Mouse (Mus musculus): ENCODE results near the gene Tnfaip6. TPM values are rescaled to one million over a fixed set of nuclear protein-coding genes. Genes with fewer than 3 reads are reported as not detected.

Tnfaip6 gene
- total and polyA plus RNA-seq, 2 experiments from 2014 or later = 1.7 to 3.7 TPM

- 71% methylated on average over 4 of the region's 4 CpGs for WGBS
- ATAC-seq (ENCODE audit: insufficient read depth, low read depth) = no peak
- no peak overlapping the region for H3K4me3 ChIP-seq (ENCODE audit: low read depth, low read length)
- no peaks in the 10 kb centered on the region for H3K4me1 ChIP-seq (ENCODE audit: control insufficient read depth, insufficient read depth)
- TF ChIP-seq EP300 (IDR thresholded peaks at IDR 0.05; ENCODE audit: low read depth) (no peak), CTCF (IDR thresholded peaks at IDR 0.05; ENCODE audit: low read depth) (no peak)
- H3K27me3 ChIP-seq (ENCODE audit: control insufficient read depth, insufficient read depth, low read length) = no peaks in the 10 kb centered on the region
- DNase-seq (ENCODE audit: low spot score) = no peak
- no peaks in the 10 kb centered on the region for H3K36me3 ChIP-seq (replicated peaks; ENCODE audit: control insufficient read depth, insufficient read depth, low read length)
- no peaks in the 10 kb centered on the region for H3K9me3 ChIP-seq (replicated peaks; ENCODE audit: control insufficient read depth, low read length)
- H3K27ac ChIP-seq (ENCODE audit: low read depth) = no peak overlapping the region
- no peak overlapping the region for H3K4me2 ChIP-seq (ENCODE audit: low read depth, low read length)
- H3K9ac ChIP-seq (replicated peaks; ENCODE audit: low read depth, low read length) = no peak overlapping the region
These were observed 6.3 kb upstream of the Tnfaip6 start for GRCm38 (mm10) chr2:52031491-52031890.

- H3K27me3 ChIP-seq (ENCODE audit: control insufficient read depth, insufficient read depth, low read length) = no peaks in the 10 kb centered on the region
- no peak overlapping the region for H3K9ac ChIP-seq (replicated peaks; ENCODE audit: low read depth, low read length)
- H3K9me3 ChIP-seq (replicated peaks; ENCODE audit: control insufficient read depth, low read length) = no peaks in the 10 kb centered on the region
- DNase-seq (ENCODE audit: low spot score) = no peak
- H3K4me3 ChIP-seq (ENCODE audit: low read depth, low read length) = no peak overlapping the region
- no peaks in the 10 kb centered on the region for H3K36me3 ChIP-seq (replicated peaks; ENCODE audit: control insufficient read depth, insufficient read depth, low read length)
- H3K27ac ChIP-seq (ENCODE audit: low read depth) = no peak overlapping the region
- WGBS = 84% methylated on average over 4 of the region's 4 CpGs
- TF ChIP-seq CTCF (IDR thresholded peaks at IDR 0.05; ENCODE audit: low read depth) (no peak), EP300 (IDR thresholded peaks at IDR 0.05; ENCODE audit: low read depth) (no peak)
- no peak overlapping the region for H3K4me2 ChIP-seq (ENCODE audit: low read depth, low read length)
- no peaks in the 10 kb centered on the region for H3K4me1 ChIP-seq (ENCODE audit: control insufficient read depth, insufficient read depth)
- no peak for ATAC-seq (ENCODE audit: insufficient read depth, low read depth)
These were observed 3.2 kb upstream of the Tnfaip6 start for GRCm38 (mm10) chr2:52034601-52035000.

GRCm38 (mm10) chr2:52035144-52035543 lies 2.7 kb upstream of the Tnfaip6 start:
- Histone ChIP-seq H3K4me1 (ENCODE audit: control insufficient read depth, insufficient read depth) (no peaks in the 10 kb centered on the region), H3K4me2 (ENCODE audit: low read depth, low read length) (no peak overlapping the region), H3K9ac (replicated peaks; ENCODE audit: low read depth, low read length) (no peak overlapping the region), H3K27me3 (ENCODE audit: control insufficient read depth, insufficient read depth, low read length) (no peaks in the 10 kb centered on the region), H3K27ac (ENCODE audit: low read depth) (no peak overlapping the region), H3K9me3 (replicated peaks; ENCODE audit: control insufficient read depth, low read length) (no peaks in the 10 kb centered on the region), H3K36me3 (replicated peaks; ENCODE audit: control insufficient read depth, insufficient read depth, low read length) (no peaks in the 10 kb centered on the region), H3K4me3 (ENCODE audit: low read depth, low read length) (no peak overlapping the region)
- no peak for ATAC-seq (ENCODE audit: insufficient read depth, low read depth)
- DNase-seq (ENCODE audit: low spot score) = no peak
- 48% methylated on average over 4 of the region's 4 CpGs for WGBS
- TF ChIP-seq EP300 (IDR thresholded peaks at IDR 0.05; ENCODE audit: low read depth) (no peak), CTCF (IDR thresholded peaks at IDR 0.05; ENCODE audit: low read depth) (no peak)

- no peaks in the 10 kb centered on the region for H3K36me3 ChIP-seq (replicated peaks; ENCODE audit: control insufficient read depth, insufficient read depth, low read length)
- DNase-seq (ENCODE audit: low spot score) (no peak), ATAC-seq (ENCODE audit: insufficient read depth, low read depth) (no peak)
- WGBS = 61% methylated on average over 10 of the region's 11 CpGs
- peak overlapping the region; percentile 65 for H3K4me2 ChIP-seq (ENCODE audit: low read depth, low read length)
- no peaks in the 10 kb centered on the region for H3K27me3 ChIP-seq (ENCODE audit: control insufficient read depth, insufficient read depth, low read length)
- H3K9me3 ChIP-seq (replicated peaks; ENCODE audit: control insufficient read depth, low read length) = no peaks in the 10 kb centered on the region
- H3K27ac ChIP-seq (ENCODE audit: low read depth) = no peak overlapping the region
- H3K4me1 ChIP-seq (ENCODE audit: control insufficient read depth, insufficient read depth) = no peaks in the 10 kb centered on the region
- no peak for TF ChIP-seq EP300 (IDR thresholded peaks at IDR 0.05; ENCODE audit: low read depth)
- no peak for TF ChIP-seq CTCF (IDR thresholded peaks at IDR 0.05; ENCODE audit: low read depth)
- peak overlapping the region; percentile 47; the same call in 1 of the 2 replicates for H3K4me3 ChIP-seq (ENCODE audit: low read depth, low read length)
- H3K9ac ChIP-seq (replicated peaks; ENCODE audit: low read depth, low read length) = peak overlapping the region; percentile 21
These were observed 747 bp upstream of the Tnfaip6 start for GRCm38 (mm10) chr2:52036929-52037595.

GRCm38 (mm10) chr2:52038558-52038957 lies 749 bp downstream of the Tnfaip6 start:
- H3K4me3 ChIP-seq (ENCODE audit: low read depth, low read length) = peak overlapping the region; percentile 47; the same call in 1 of the 2 replicates
- TF ChIP-seq EP300 (IDR thresholded peaks at IDR 0.05; ENCODE audit: low read depth) = no peak
- TF ChIP-seq CTCF (IDR thresholded peaks at IDR 0.05; ENCODE audit: low read depth) = no peak
- no peak overlapping the region for H3K9ac ChIP-seq (replicated peaks; ENCODE audit: low read depth, low read length)
- no peaks in the 10 kb centered on the region for H3K4me1 ChIP-seq (ENCODE audit: control insufficient read depth, insufficient read depth)
- H3K4me2 ChIP-seq (ENCODE audit: low read depth, low read length) = peak overlapping the region; percentile 65; the same call in 1 of the 2 replicates
- DNase-seq (ENCODE audit: low spot score) = no peak
- no peaks in the 10 kb centered on the region for H3K36me3 ChIP-seq (replicated peaks; ENCODE audit: control insufficient read depth, insufficient read depth, low read length)
- no peak overlapping the region for H3K27ac ChIP-seq (ENCODE audit: low read depth)
- no peaks in the 10 kb centered on the region for H3K27me3 ChIP-seq (ENCODE audit: control insufficient read depth, insufficient read depth, low read length)
- 58% methylated on average over 5 of the region's 5 CpGs for WGBS
- ATAC-seq (ENCODE audit: insufficient read depth, low read depth) = no peak
- no peaks in the 10 kb centered on the region for H3K9me3 ChIP-seq (replicated peaks; ENCODE audit: control insufficient read depth, low read length)
